Mouse (Mus musculus) inflammation-experienced regulatory T-cells, adult 6 months (primary cell): Measurements from ENCODE around the gene Gm38119. TPM values are rescaled to one million over a fixed set of nuclear protein-coding genes. Genes with fewer than 3 reads are reported as not detected.
"Not testable (repeated sequence)": the region's sequence is repeated elsewhere in the genome, so short reads cannot be mapped to it uniquely, and the experiment has no call there.

Experiments used
- ATAC-seq: one replicate; pipeline ENCODE4 v1.8.0; 2017
- polyA plus RNA-seq, 3 experiments: library from polyadenylated mRNA; unstranded; fragments of 100-300 nt; shearing (Covaris generic); gene quantifications; one replicate each; pipeline ENCODE4 v1.2.1; 2017

Gene Gm38119
- not detected for polyA plus RNA-seq

DNA sequence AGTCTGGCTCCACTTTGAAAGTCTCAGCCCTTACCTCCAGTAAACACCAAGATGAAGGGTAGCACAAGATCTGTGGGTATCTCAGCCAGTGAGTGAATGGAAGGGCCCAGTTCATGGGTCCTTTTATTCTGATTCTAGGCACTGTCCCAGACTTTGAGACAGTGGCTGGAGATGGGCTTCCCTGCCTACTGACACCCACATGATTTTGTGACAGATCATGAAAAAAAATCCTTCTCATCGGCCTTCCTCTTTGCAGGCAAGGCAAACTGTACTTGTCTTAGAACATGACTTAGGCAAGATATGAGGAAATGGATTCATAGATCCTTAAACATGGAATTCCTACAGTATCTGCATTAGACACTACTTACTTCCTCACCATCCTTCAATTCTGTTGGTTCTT is at the start of gene Gm38119:
Gene Gm38119 (minus strand): TSS at position 101 of the 400 bp plus-strand sequence.
- ATAC-seq, result no peak

DNA sequence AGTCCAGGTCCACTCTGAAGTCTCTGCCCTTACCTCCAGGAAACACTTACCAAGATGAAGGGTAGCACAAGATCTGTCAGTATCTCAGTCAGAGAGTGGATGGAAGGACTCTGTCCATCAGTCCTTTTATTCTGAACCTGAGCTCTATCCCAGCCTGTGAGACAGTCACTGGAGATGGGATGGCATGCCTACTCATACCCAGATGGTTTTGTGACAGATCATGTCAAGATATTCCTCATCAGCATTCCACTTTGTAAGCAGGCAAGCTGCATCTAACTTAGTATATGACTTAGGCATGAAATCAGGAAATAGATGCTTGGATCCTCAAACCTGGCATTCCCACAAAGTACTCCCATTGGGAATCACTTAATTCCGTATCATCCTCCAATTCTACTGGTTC is 39.9 kb upstream of the Gm38119 start, which contains the start of gene Lce1i:
Gene Lce1i (minus strand): TSS at position 101 of the 400 bp plus-strand sequence.
- ATAC-seq, result no peak

DNA sequence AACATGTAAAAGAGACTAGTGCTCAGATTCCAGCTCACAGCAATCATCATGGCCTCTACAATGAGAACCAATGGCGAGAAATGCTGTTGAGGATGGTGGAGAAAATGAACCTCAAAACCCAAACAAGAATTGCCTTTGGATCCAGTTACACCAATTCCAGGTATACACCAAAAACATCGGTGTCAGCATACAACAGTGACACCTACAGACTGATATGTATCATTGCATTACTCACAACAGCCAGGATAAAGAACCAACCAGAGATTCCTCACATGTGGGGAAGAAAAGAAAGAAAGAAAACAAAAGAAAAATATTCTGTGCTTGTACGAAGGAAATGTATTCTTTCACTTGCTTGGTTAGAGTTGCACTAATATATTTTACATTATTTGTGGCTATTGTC is 32.7 kb upstream of the Gm38119 start:
- no peak for ATAC-seq

DNA sequence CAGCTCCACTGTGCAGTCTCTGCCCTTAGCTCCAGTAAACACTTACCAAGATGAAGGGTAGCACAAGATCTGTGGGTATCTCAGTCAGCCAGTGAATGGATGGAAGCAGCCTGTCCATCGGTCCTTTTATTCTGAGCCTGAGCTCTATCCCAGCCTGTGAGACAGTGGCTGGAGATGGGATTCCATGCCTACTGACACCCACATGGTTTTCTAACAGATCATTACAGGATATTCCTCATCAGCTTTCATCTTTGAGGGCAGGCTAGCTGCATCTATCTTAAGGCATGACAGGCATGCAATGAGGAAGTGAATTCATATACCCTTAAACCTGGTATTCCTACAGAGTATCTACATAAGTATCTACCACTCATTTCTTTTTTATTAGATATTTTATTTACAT is 26.1 kb upstream of the Gm38119 start, which contains the start of gene Lce1h:
Gene Lce1h (minus strand): TSS at position 101 of the 400 bp plus-strand sequence.
- ATAC-seq, result no peak

DNA sequence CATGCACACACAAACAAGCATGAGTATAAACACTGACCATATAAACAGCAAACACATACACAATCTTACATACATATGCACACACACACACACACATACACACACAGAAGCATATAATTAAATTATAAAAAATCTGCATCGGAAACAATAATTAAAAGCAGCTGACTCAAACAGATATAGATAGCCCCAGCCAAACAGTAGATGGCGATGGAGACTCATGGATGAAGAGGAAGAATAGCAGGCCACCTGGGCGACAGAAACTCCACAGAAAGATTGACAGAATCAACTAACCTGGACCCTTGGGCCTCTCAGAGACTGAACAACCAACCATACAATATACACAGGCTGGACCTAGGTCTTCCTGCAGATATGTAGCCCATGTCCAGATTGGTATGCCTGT is 14.3 kb upstream of the Gm38119 start:
- ATAC-seq, result no peak

DNA sequence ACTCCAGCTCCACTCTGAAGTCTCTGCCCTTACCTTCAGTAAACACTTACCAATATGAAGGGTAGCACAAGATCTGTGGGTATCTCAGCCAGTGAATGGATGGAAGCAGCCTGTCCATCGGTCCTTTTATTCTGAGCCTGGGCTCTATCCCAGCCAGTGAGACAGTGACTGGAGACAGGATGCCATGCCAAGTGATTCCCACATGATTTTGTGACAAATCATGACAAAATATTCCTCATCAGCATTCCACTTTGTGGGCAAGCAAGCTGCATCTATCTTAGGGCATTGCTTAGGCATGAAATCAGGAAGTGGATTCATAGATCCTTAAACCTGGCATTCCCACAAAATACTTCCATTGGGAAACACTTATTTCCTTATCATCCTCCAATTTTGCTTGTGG is 13.3 kb upstream of the Gm38119 start, which contains the start of gene Lce1g:
Gene Lce1g (minus strand): TSS at position 101 of the 400 bp plus-strand sequence.
- no peak for ATAC-seq

DNA sequence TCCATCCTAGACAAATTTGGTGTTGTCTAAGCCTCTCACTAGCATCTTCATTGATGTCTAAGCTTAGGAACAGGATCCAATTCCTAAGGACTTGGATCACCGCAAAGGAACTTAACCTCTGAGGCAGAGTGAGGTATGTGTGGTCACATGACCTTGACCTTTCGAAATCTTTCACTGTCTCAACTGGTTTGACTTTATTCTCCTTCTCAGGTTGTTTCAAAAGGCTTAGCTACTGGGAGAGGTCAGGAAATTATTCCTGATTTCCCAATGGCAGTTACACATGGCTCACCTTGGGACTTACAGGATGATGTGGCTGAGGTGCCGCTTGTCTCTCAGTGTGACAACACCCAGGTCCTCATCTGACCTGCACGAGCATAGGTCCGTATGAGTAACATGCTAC is 16.3 kb downstream of the Gm38119 start:
- ATAC-seq, result no peak

DNA sequence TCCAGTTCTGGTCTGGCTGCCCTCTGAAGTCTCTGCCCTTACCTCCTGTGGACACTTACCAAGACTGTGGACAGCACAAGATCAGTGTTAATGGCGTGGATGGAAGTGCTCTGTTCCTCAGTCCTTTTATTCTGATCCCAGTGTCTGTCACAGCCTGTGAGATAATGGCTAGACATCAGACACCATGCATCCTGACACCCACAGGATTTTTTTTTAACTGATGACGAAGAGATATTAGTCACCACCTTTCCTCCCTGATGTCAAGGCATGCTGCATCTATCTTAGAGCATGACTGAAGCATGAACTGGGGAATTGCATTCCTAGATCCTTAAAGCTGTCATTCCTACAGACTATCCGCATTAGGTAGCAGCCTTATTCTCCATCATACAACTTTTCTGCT is 18.6 kb downstream of the Gm38119 start, which contains the start of gene Lce1f:
Gene Lce1f (minus strand): TSS at position 101 of the 400 bp plus-strand sequence.
- no peak for ATAC-seq

DNA sequence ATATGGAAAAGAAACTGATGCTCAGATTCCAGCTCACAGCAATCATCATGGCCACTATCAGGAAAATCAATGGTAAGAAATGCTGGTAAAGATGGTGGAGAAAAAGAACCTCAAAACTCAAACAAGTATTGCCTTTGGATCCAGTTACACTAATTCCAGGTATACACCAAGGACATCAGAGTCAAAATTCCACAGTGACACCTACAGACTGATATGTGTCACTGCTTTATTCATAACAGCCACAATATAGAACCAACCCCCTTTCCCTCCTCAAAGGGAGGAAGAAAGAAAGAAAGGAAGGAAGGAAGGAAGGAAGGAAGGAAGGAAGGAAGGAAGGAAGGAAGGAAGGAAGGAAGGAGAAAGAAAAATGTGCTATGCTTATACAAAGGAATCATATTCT is 23.8 kb downstream of the Gm38119 start:
- ATAC-seq, result no peak

DNA sequence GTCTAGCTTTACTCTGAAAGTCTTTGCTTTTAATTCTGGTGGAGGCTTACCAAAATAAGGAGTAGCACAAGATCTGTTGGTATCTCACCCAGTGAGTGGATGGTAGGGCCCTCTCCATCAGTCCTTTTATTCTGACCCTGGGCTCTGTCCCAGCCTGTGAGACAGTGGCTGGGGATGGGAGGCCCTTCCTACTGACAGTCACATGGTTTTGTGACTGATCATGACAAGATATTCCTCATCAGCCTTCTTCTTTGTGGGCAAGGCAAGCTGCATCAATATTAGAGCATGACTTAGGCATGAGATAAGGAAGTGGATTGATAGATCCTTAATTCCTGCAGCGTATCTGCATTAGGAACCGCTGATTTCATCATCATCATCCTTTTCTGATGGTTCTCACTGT is 29.9 kb downstream of the Gm38119 start, which contains the start of gene Lce1e:
Gene Lce1e (minus strand): TSS at position 101 of the 400 bp plus-strand sequence.
- no peak for ATAC-seq

DNA sequence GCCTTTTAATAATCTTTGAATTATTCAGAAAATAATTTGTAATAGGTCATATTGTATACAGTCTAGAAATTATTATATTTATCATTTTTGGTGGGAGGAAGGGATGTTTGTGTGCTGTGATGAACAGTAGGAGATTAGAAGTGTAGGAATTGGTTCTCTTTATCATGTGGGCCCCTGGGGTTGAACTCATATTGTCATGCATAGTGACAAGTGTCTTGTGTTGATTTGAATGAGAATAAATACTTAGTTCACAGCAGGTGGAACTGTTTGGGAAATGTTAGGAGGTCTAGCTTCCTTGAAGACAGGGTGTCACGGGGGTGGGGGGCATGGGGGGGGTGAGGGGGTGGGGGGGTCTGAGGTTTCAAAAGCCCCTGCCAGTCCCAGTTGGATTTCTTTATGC is 44.3 kb downstream of the Gm38119 start:
- ATAC-seq, result no peak

DNA sequence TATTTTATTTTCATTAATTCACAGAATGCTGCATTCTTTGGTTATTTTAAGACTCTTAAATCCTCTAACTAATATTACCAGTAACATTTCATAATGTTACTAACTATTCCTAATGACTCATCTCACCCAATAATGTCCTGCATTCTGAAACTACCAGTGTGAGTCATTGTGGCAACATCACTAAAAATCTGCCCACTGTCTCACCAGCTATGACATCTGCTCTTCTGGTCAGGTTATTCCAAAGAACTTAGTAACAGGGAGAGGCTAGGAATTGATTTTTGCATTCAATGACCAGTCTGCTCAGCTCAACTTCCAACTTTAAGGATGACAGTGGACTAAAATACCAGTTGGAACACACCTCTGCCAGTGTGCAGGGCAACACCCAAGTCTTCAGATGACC is 47.2 kb downstream of the Gm38119 start:
- no peak for ATAC-seq

DNA sequence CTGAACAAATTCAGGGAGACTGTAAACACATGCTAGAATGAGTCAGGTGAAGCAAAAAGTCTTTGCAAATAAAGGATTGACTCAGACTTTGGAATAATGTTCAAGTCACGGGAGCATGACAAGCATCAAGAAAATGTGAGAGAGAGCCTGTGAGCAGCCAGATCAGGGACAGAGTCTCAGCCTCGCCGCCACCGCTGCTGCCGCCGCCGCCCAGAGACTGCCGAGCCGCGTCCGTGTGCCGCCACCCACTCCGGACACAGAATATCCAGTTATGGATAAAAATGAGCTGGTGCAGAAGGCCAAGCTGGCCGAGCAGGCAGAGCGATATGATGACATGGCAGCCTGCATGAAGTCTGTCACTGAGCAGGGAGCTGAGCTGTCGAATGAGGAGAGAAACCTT is 49.7 kb downstream of the Gm38119 start:
- not testable (repeated sequence) for ATAC-seq

Other genes starting within 250 kb of the Gm38119 start
- not detected for gene Sprr4, start 238.6 kb downstream of the Gm38119 start, polyA plus RNA-seq
- not detected for gene 2310046K23Rik, start 204.6 kb downstream of the Gm38119 start, polyA plus RNA-seq
- gene Ivl, start 165.4 kb downstream of the Gm38119 start, polyA plus RNA-seq, result not detected
- not detected for gene Smcp, start 150.1 kb downstream of the Gm38119 start, polyA plus RNA-seq
- gene 2210017I01Rik, start 131.6 kb downstream of the Gm38119 start, polyA plus RNA-seq, result not detected
- gene Lce6a, start 117.4 kb downstream of the Gm38119 start, polyA plus RNA-seq, result not detected
- gene Lce1a1, start 90.8 kb downstream of the Gm38119 start, polyA plus RNA-seq, result not detected
- gene Lce1b, start 82.2 kb downstream of the Gm38119 start, polyA plus RNA-seq, result not detected
- not detected for gene Lce1a2, start 68.8 kb downstream of the Gm38119 start, polyA plus RNA-seq
- not detected for gene Lce1c, start 59.8 kb downstream of the Gm38119 start, polyA plus RNA-seq
- gene Lce1d, start 51.9 kb downstream of the Gm38119 start, polyA plus RNA-seq, result not detected
- not detected for gene Lce1e, start 30.0 kb downstream of the Gm38119 start, polyA plus RNA-seq
- not detected for gene Lce1f, start 18.7 kb downstream of the Gm38119 start, polyA plus RNA-seq
- not detected for gene Lce1g, start 13.2 kb upstream of the Gm38119 start, polyA plus RNA-seq
- not detected for gene Lce1h, start 26.0 kb upstream of the Gm38119 start, polyA plus RNA-seq
- not detected for gene Lce1i, start 39.8 kb upstream of the Gm38119 start, polyA plus RNA-seq
- not detected for gene Lce1j, start 51.4 kb upstream of the Gm38119 start, polyA plus RNA-seq
- not detected for gene Lce1k, start 68.8 kb upstream of the Gm38119 start, polyA plus RNA-seq
- gene Kprp, start 88.2 kb upstream of the Gm38119 start, polyA plus RNA-seq, result not detected
- not detected for gene Lce1l, start 112.2 kb upstream of the Gm38119 start, polyA plus RNA-seq
- gene 2310050C09Rik, start 131.1 kb upstream of the Gm38119 start, polyA plus RNA-seq, result not detected
- not detected for gene Lce3a, start 187.1 kb upstream of the Gm38119 start, polyA plus RNA-seq
- gene Lce3b, start 193.9 kb upstream of the Gm38119 start, polyA plus RNA-seq, result not detected
- not detected for gene Lce3c, start 205.4 kb upstream of the Gm38119 start, polyA plus RNA-seq
- not detected for gene Lce3d, start 218.3 kb upstream of the Gm38119 start, polyA plus RNA-seq
- gene Lce3e, start 228.0 kb upstream of the Gm38119 start, polyA plus RNA-seq, result not detected